Mouse (Mus musculus) adrenal gland, adult (tissue): Measurements from ENCODE around the gene Vasp.
A peak's percentile ranks its signal among the peaks of the same experiment; 100 is the strongest.

Experiments
- DNase-seq, 2 experiments: peaks; one replicate each; pipeline ENCODE4 v3.0.0; 2022 to 2023; ENCODE audit warnings: low spot score in 1 of 2; ENCODE audit not compliant: inconsistent age in 2 of 2

Vasp gene

GRCm38 (mm10) chr7:19240905-19241463 is 30.6 kb downstream of the Vasp start:
- no peak for DNase-seq

GRCm38 (mm10) chr7:19239986-19240385 is 31.6 kb downstream of the Vasp start:
- DNase-seq: no peak

- DNase-seq: peak; percentile 86 to 96
Observed at GRCm38 (mm10) chr7:19239423-19239822, 32.2 kb downstream of the Vasp start.

GRCm38 (mm10) chr7:19238344-19238743 is 33.3 kb downstream of the Vasp start:
- no peak for DNase-seq

- DNase-seq: peak in 1 of 2 experiments; percentile 33
Observed at GRCm38 (mm10) chr7:19236411-19236810, 35.2 kb downstream of the Vasp start.

- DNase-seq: no peak
Observed at GRCm38 (mm10) chr7:19235092-19235671, 36.4 kb downstream of the Vasp start.

GRCm38 (mm10) chr7:19234652-19235051 is 37.0 kb downstream of the Vasp start:
- no peak for DNase-seq

- no peak for DNase-seq
Observed at GRCm38 (mm10) chr7:19231849-19232248, 39.8 kb downstream of the Vasp start.

- DNase-seq: no peak
Observed at GRCm38 (mm10) chr7:19230899-19231298, 40.7 kb downstream of the Vasp start.

GRCm38 (mm10) chr7:19230041-19230580 is 41.5 kb downstream of the Vasp start:
- peak in 1 of 2 experiments; percentile 41 for DNase-seq

- DNase-seq: no peak
Observed at GRCm38 (mm10) chr7:19229404-19229803, 42.2 kb downstream of the Vasp start.

GRCm38 (mm10) chr7:19228793-19229148 is 42.8 kb downstream of the Vasp start:
- DNase-seq: no peak

GRCm38 (mm10) chr7:19227883-19228792 is 43.5 kb downstream of the Vasp start, which contains the start of gene Opa3:
Gene Opa3, plus strand, starts transcription at chr7:19228334.
- peak; percentile 99 to 100 for DNase-seq

GRCm38 (mm10) chr7:19226817-19227797 is 44.5 kb downstream of the Vasp start:
- DNase-seq: peak in 1 of 2 experiments; percentile 54

- DNase-seq: peak; percentile 12 to 29
Observed at GRCm38 (mm10) chr7:19224933-19225332, 46.7 kb downstream of the Vasp start.

- DNase-seq: no peak
Observed at GRCm38 (mm10) chr7:19222875-19223274, 48.7 kb downstream of the Vasp start.

GRCm38 (mm10) chr7:19222189-19222588 is 49.4 kb downstream of the Vasp start:
- DNase-seq: no peak

GRCm38 (mm10) chr7:19220061-19220460 is 51.6 kb downstream of the Vasp start:
- peak in 1 of 2 experiments; percentile 20 for DNase-seq

GRCm38 (mm10) chr7:19217944-19218343 is 53.7 kb downstream of the Vasp start:
- peak; percentile 12 to 52 for DNase-seq

- DNase-seq: peak in 1 of 2 experiments; percentile 19
Observed at GRCm38 (mm10) chr7:19217492-19217891, 54.1 kb downstream of the Vasp start.
